ENCODE assay signal across 31 mouse cellular contexts in genomic region chr19:60678236-60678635, GRCm38 (mm10).
"Had no signal": no experiment of that assay in that cellular context is flagged by ENCODE, and none has a peak within 500 bp of the region (broad histone marks: within the 10 kb centered on the region; RNA-seq: fewer than 3 reads in every experiment).

No protein-coding gene starts in this region.

- H3K27me3 ChIP-seq: limb, embryonic 12.5 days; limb, embryonic 13.5 days; limb, embryonic 15.5 days; liver, embryonic 12.5 days; liver, embryonic 13.5 days; liver, embryonic 15.5 days; lung, embryonic 15.5 days; midbrain, embryonic 12.5 days; midbrain, embryonic 13.5 days; midbrain, embryonic 15.5 days had no signal

- ATAC-seq: liver, embryonic 12.5 days; liver, postnatal 0 days; lung, postnatal 0 days; midbrain, embryonic 13.5 days; midbrain, embryonic 15.5 days; midbrain, embryonic 16.5 days had no signal

- H3K4me3 ChIP-seq: limb, embryonic 10.5 days; limb, embryonic 12.5 days; limb, embryonic 13.5 days; limb, embryonic 15.5 days; liver, embryonic 12.5 days; liver, embryonic 13.5 days; liver, embryonic 15.5 days; lung, embryonic 15.5 days; megakaryocyte, embryonic 14.5 days; midbrain, embryonic 10.5 days; midbrain, embryonic 12.5 days; midbrain, embryonic 13.5 days; midbrain, embryonic 15.5 days; myocyte had no signal

- H3K4me1 ChIP-seq: limb, embryonic 10.5 days; limb, embryonic 12.5 days; limb, embryonic 13.5 days; limb, embryonic 15.5 days; liver, embryonic 12.5 days; liver, embryonic 13.5 days; liver, embryonic 15.5 days; lung, embryonic 15.5 days; megakaryocyte, embryonic 14.5 days; midbrain, embryonic 12.5 days; midbrain, embryonic 15.5 days had no signal

- H3K9ac ChIP-seq: limb, embryonic 12.5 days; limb, embryonic 13.5 days; limb, embryonic 15.5 days; liver, embryonic 12.5 days; liver, embryonic 13.5 days; liver, embryonic 14.5 days; liver, embryonic 15.5 days; liver, postnatal 0 days; lung, embryonic 14.5 days; lung, embryonic 15.5 days; midbrain, embryonic 12.5 days; midbrain, embryonic 13.5 days; midbrain, embryonic 15.5 days had no signal

- H3K27ac ChIP-seq: limb, embryonic 10.5 days; limb, embryonic 12.5 days; limb, embryonic 13.5 days; limb, embryonic 15.5 days; liver, embryonic 12.5 days; liver, embryonic 13.5 days; liver, embryonic 14.5 days; liver, embryonic 15.5 days; lung, embryonic 15.5 days; macrophage; midbrain, embryonic 10.5 days; midbrain, embryonic 12.5 days; midbrain, embryonic 13.5 days; midbrain, embryonic 15.5 days had no signal

- DNase-seq: left cerebral cortex, postnatal 4 days; liver; liver, embryonic 13.5 days; liver, postnatal 0 days; lung, adult 18-20 months; lung, adult 2 months; lung, embryonic 14.5 days; lung, postnatal 10 days; lung, postnatal 14 days; lung, postnatal 36 days; lung, postnatal 4 days; midbrain, embryonic 14.5 days had no signal

- H3K36me3 ChIP-seq: limb, embryonic 10.5 days; limb, embryonic 12.5 days; limb, embryonic 13.5 days; limb, embryonic 15.5 days; liver, embryonic 12.5 days; liver, embryonic 13.5 days; liver, embryonic 15.5 days; lung, embryonic 15.5 days; midbrain, embryonic 10.5 days; midbrain, embryonic 12.5 days; midbrain, embryonic 13.5 days; midbrain, embryonic 15.5 days had no signal

- H3K4me2 ChIP-seq: limb, embryonic 12.5 days; limb, embryonic 13.5 days; limb, embryonic 15.5 days; liver, embryonic 11.5 days; liver, embryonic 12.5 days; liver, embryonic 13.5 days; liver, embryonic 15.5 days; lung, embryonic 14.5 days; lung, embryonic 15.5 days; midbrain, embryonic 11.5 days; midbrain, embryonic 12.5 days; midbrain, embryonic 13.5 days; midbrain, embryonic 15.5 days had no signal

- H3K9me3 ChIP-seq: limb, embryonic 10.5 days; limb, embryonic 12.5 days; limb, embryonic 13.5 days; limb, embryonic 15.5 days; liver, embryonic 12.5 days; liver, embryonic 13.5 days; liver, embryonic 15.5 days; lung, embryonic 15.5 days; megakaryocyte, embryonic 14.5 days; midbrain, embryonic 10.5 days; midbrain, embryonic 12.5 days; midbrain, embryonic 13.5 days; midbrain, embryonic 15.5 days had no signal
